Mouse (Mus musculus) CH12.LX (cell line): ENCODE measurements at regions not wholly inside any gene's neighbourhood (a gene's known extent, or its start where the extent isn't known, plus 50 kb on each side); places are given as distances from the start of the nearest gene placed in this dataset.

Source experiments
- DNase-seq: peaks from one replicate; pipeline ENCODE4 v3.0.0-alpha.2; 2013; ENCODE audit errors: extremely low read depth
- H3K27ac ChIP-seq: 2 replicates; pipeline ENCODE4 v1.5.1; 2012; ENCODE audit warnings: low read depth, mild to moderate bottlenecking, control low read depth, moderate library complexity; ENCODE audit not compliant: insufficient read depth
- H3K27me3 ChIP-seq: replicated peaks from 2 replicates; pipeline ENCODE3; 2012; ENCODE audit warnings: inconsistent platforms
- H3K36me3 ChIP-seq, 2 experiments: replicated peaks in 1 of 2; 2 replicates each; pipeline versions ENCODE3 to v1.6.1; 2012; ENCODE audit warnings: inconsistent platforms in 1 of 2, low read length in 1 of 2, mild to moderate bottlenecking in 1 of 2, mixed read lengths in 1 of 2, moderate library complexity in 1 of 2; ENCODE audit not compliant: control insufficient read depth in 1 of 2, insufficient read depth in 1 of 2
- H3K4me1 ChIP-seq, 2 experiments: 2 replicates each; pipeline ENCODE4 v1.6.1; 2012; ENCODE audit warnings: inconsistent platforms in 1 of 2, moderate library complexity in 1 of 2; ENCODE audit not compliant: insufficient read depth in 2 of 2, control insufficient read depth in 1 of 2
- H3K4me2 ChIP-seq: 2 replicates; pipeline ENCODE4 v1.6.1; 2012; ENCODE audit warnings: low read depth, mild to moderate bottlenecking, control low read depth; ENCODE audit not compliant: poor library complexity, insufficient read depth, severe bottlenecking
- H3K4me3 ChIP-seq, 3 experiments: fragments of 150-350 bp in 1 of 3; sonication (generic) in 1 of 3; replicated peaks in 1 of 3; 2 replicates each; pipeline versions ENCODE3 to v1.5.1; 2011 to 2012; ENCODE audit warnings: low read depth in 2 of 3, low read length in 2 of 3, mild to moderate bottlenecking in 2 of 3, moderate library complexity in 2 of 3, control low read depth in 1 of 3, improper control_type of control experiment in 1 of 3, inconsistent platforms in 1 of 3, mixed read lengths in 1 of 3; ENCODE audit not compliant: poor library complexity in 1 of 3
- H3K79me2 ChIP-seq: replicated peaks from 2 replicates; pipeline ENCODE4 v1.6.1; 2012; ENCODE audit warnings: mild to moderate bottlenecking, moderate library complexity; ENCODE audit not compliant: control insufficient read depth, poor library complexity, insufficient read depth, severe bottlenecking; ENCODE audit errors: extremely low read depth
- H3K9ac ChIP-seq: 2 replicates; pipeline ENCODE4 v1.6.1; 2012; ENCODE audit warnings: low read depth, mild to moderate bottlenecking, control low read depth, moderate library complexity; ENCODE audit not compliant: insufficient read depth
- H3K9me3 ChIP-seq: replicated peaks from 2 replicates; pipeline ENCODE3; 2012; ENCODE audit warnings: low read length, inconsistent platforms, mixed read lengths
- BHLHE40 ChIP-seq: IDR thresholded peaks from 2 replicates; pipeline ENCODE4 v1.6.1; 2011; ENCODE audit warnings: mild to moderate bottlenecking, low read depth, low read length, improper control_type of control experiment
- CHD1 ChIP-seq: IDR thresholded peaks from 2 replicates; pipeline ENCODE4 v1.6.1; 2012; ENCODE audit warnings: low read depth, low read length, improper control_type of control experiment, inconsistent platforms
- CHD2 ChIP-seq: IDR thresholded peaks from 2 replicates; pipeline ENCODE4 v1.6.1; 2011; ENCODE audit warnings: low read length, improper control_type of control experiment
- CTCF ChIP-seq, 2 experiments: IDR thresholded peaks in 1 of 2; conservative IDR thresholded peaks in 1 of 2; 2 replicates each; pipeline ENCODE4 v1.5.1; 2011 to 2012; ENCODE audit warnings: low read depth in 2 of 2, low read length in 2 of 2, improper control_type of control experiment in 1 of 2, inconsistent platforms in 1 of 2, mild to moderate bottlenecking in 1 of 2, moderate library complexity in 1 of 2
- E2F4 ChIP-seq: IDR thresholded peaks from 2 replicates; pipeline ENCODE4 v1.6.1; 2011; ENCODE audit warnings: low read depth, low read length, improper control_type of control experiment; ENCODE audit not compliant: insufficient replicate concordance
- EP300 ChIP-seq: IDR thresholded peaks from 2 replicates; pipeline ENCODE4 v1.6.1; 2011; ENCODE audit warnings: low read length, improper control_type of control experiment
- HCFC1 ChIP-seq: IDR thresholded peaks from 2 replicates; pipeline ENCODE4 v1.6.1; 2012; ENCODE audit warnings: low read depth, mild to moderate bottlenecking, inconsistent platforms, low read length, improper control_type of control experiment
- IRF4 ChIP-seq: IDR thresholded peaks from 2 replicates; pipeline ENCODE4 v1.6.1; 2014; ENCODE audit warnings: low read depth, mild to moderate bottlenecking, inconsistent platforms, low read length, improper control_type of control experiment
- JUN ChIP-seq: IDR thresholded peaks from 2 replicates; pipeline ENCODE4 v1.6.1; 2011; ENCODE audit warnings: low read depth, mild to moderate bottlenecking, low read length, improper control_type of control experiment, moderate library complexity; ENCODE audit not compliant: insufficient read depth
- MAFK ChIP-seq: IDR thresholded peaks from 2 replicates; pipeline ENCODE4 v1.6.1; 2011; ENCODE audit warnings: low read length, improper control_type of control experiment; ENCODE audit not compliant: insufficient replicate concordance
- MAZ ChIP-seq: IDR thresholded peaks from 2 replicates; pipeline ENCODE4 v1.6.1; 2012; ENCODE audit warnings: low read depth, mild to moderate bottlenecking, inconsistent platforms, low read length, improper control_type of control experiment, moderate library complexity
- MEF2A ChIP-seq: IDR thresholded peaks from 2 replicates; pipeline ENCODE4 v1.6.1; 2014; ENCODE audit warnings: low read depth, mild to moderate bottlenecking, inconsistent platforms, low read length, improper control_type of control experiment, borderline replicate concordance
- MXI1 ChIP-seq: IDR thresholded peaks from 2 replicates; pipeline ENCODE4 v1.6.1; 2011; ENCODE audit warnings: mild to moderate bottlenecking, low read depth, low read length, improper control_type of control experiment
- MYC ChIP-seq: IDR thresholded peaks from 2 replicates; pipeline ENCODE4 v1.6.1; 2011; ENCODE audit warnings: low read depth, mild to moderate bottlenecking, improper control_type of control experiment, low read length
- NRF1 ChIP-seq: IDR thresholded peaks from 2 replicates; pipeline ENCODE4 v1.6.1; 2014; ENCODE audit warnings: low read depth, mild to moderate bottlenecking, inconsistent platforms, low read length, improper control_type of control experiment, moderate library complexity
- POLR2A ChIP-seq: IDR thresholded peaks from 2 replicates; pipeline ENCODE4 v1.6.1; 2011; ENCODE audit warnings: low read depth, mild to moderate bottlenecking, improper control_type of control experiment, low read length
- POLR2AphosphoS2 ChIP-seq: IDR thresholded peaks from 2 replicates; pipeline ENCODE4 v1.6.1; 2011; ENCODE audit warnings: low read depth, low read length, improper control_type of control experiment
- RAD21 ChIP-seq: IDR thresholded peaks from 2 replicates; pipeline ENCODE4 v1.6.1; 2011; ENCODE audit warnings: low read depth, mild to moderate bottlenecking, low read length, improper control_type of control experiment, moderate library complexity
- RCOR1 ChIP-seq: conservative IDR thresholded peaks from 2 replicates; pipeline ENCODE4 v1.6.1; 2012; ENCODE audit warnings: low read depth, mild to moderate bottlenecking, inconsistent platforms, low read length, improper control_type of control experiment
- SMC3 ChIP-seq: IDR thresholded peaks from 2 replicates; pipeline ENCODE4 v1.6.1; 2011; ENCODE audit warnings: low read depth, low read length, improper control_type of control experiment
- TBP ChIP-seq: conservative IDR thresholded peaks from 2 replicates; pipeline ENCODE4 v1.6.1; 2011; ENCODE audit warnings: low read depth, low read length, improper control_type of control experiment
- TCF12 ChIP-seq: IDR thresholded peaks from 2 replicates; pipeline ENCODE4 v1.6.1; 2014; ENCODE audit warnings: low read depth, mild to moderate bottlenecking, inconsistent platforms, low read length, improper control_type of control experiment
- UBTF ChIP-seq: IDR thresholded peaks from 2 replicates; pipeline ENCODE4 v1.6.1; 2012; ENCODE audit warnings: low read depth, mild to moderate bottlenecking, inconsistent platforms, low read length, improper control_type of control experiment, moderate library complexity
- USF2 ChIP-seq: conservative IDR thresholded peaks from 2 replicates; pipeline ENCODE4 v1.6.1; 2011; ENCODE audit warnings: low read depth, low read length, improper control_type of control experiment
- ZC3H11A ChIP-seq: IDR thresholded peaks from 2 replicates; pipeline ENCODE4 v1.6.1; 2012; ENCODE audit warnings: low read depth, mild to moderate bottlenecking, inconsistent platforms, low read length, improper control_type of control experiment
- ZKSCAN1 ChIP-seq: IDR thresholded peaks from 2 replicates; pipeline ENCODE4 v1.6.1; 2012; ENCODE audit warnings: low read depth, inconsistent platforms, low read length, improper control_type of control experiment, borderline replicate concordance
- ZNF384 ChIP-seq: IDR thresholded peaks from 2 replicates; pipeline ENCODE4 v1.6.1; 2012; ENCODE audit warnings: low read depth, low read length, improper control_type of control experiment, inconsistent platforms
- dilution Hi-C: fragments of 300-500 bp; cut with MboI; formaldehyde crosslinking; loops from 2 replicates; pipeline ENCODE4 v1.14.3; 2020; ENCODE audit warnings: low sequenced_read_pairs; ENCODE audit not compliant: extremely low pct_unique_long_range_greater_than_20kb, extremely low pct_ligation_motif_present
- in situ Hi-C: fragments of 300-500 bp; cut with MboI; formaldehyde crosslinking; loops from 3 replicates; pipeline ENCODE4 v1.14.3; 2019; ENCODE audit warnings: low sequenced_read_pairs, low pct_ligation_motif_present, low pct_unique_long_range_greater_than_20kb, mixed read lengths

DNA sequence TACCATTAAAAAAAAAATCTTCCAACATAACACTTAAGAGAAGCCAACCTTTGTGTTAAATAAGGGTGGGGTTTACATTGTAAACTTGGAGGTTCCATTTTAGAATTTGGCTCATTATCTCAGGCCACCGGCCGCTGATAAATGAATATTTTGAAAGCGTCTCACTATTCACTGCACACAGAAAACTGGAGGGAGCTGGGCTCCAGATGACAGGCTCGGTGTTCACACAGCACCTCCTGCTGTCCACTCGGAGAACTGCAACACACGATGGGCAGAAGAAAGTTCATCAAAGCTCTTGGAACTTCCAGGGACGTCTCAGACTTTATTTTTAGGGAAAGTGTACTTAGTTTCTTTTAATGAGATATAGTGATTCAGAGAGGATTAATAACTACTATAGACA, 78.6 kb upstream of the Dnajc24 start:
- Histone ChIP-seq H3K27ac (no peak overlapping the region), H3K36me3 (no peaks in the 10 kb centered on the region), H3K4me3 (no peak overlapping the region), H3K9ac (no peak overlapping the region), H3K4me2 (no peak overlapping the region), H3K79me2 (no peaks in the 10 kb centered on the region), H3K27me3 (no peaks in the 10 kb centered on the region), H3K4me1 (peaks cover 2 to 9% of the 10 kb centered on the region in 2 experiments; a peak in 2 of 4 replicates), H3K9me3 (no peaks in the 10 kb centered on the region)
- dilution Hi-C loops (no loop called here), in situ Hi-C loops (loop anchor here (10.0 to 25.0 kb wide), 2 partner anchors 467 to 570 kb away; no protein-coding TSS in a partner anchor)
- DNase-seq = peak; percentile 77
- TF ChIP-seq MXI1 (no peak), TBP (no peak), IRF4 (no peak), HCFC1 (no peak), SMC3 (peak; percentile 90), CHD2 (no peak), MYC (0 out of 2 replicates have a peak, but pooled peaks have one; percentile 19), MEF2A (peak; percentile 22; the same call in 1 of the 2 replicates), TCF12 (0 out of 2 replicates have a peak, but pooled peaks have one; percentile 10), MAZ (no peak), ZC3H11A (peak; percentile 73), CTCF (conservative IDR thresholded peaks at IDR 0.05 in 1 of 2, IDR thresholded peaks at IDR 0.05 in 1 of 2; ENCODE audit: low read depth in 2 of 2, low read length in 2 of 2) (peak; percentile 91 to 92), RCOR1 (no peak), BHLHE40 (no peak), POLR2A (no peak), RAD21 (peak; percentile 91), EP300 (no peak)

DNA sequence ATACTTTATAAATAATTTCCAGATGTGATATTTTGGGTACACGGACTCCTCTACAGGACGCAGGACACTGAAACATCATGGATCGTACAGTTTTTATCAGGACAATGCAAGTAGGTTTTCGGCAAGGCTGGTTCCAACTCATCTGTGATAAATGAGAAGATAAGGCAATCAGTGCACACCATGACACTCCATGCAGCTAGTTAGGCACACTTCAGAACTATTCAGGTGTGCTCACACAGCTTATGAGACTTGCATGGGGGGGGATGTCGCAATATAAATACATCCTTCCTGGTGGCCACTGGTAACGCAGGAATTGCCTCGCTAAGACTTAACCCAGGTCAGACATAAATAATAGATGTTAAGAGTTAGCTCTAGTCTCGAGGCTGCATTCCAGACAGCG, 77.3 kb upstream of the Dnajc24 start:
- no peaks in the 10 kb centered on the region for H3K79me2 ChIP-seq
- no peaks in the 10 kb centered on the region for H3K9me3 ChIP-seq
- in situ Hi-C loops (loop anchor here (10.0 to 25.0 kb wide), 2 partner anchors 466 to 568 kb away; no protein-coding TSS in a partner anchor), dilution Hi-C loops (no loop called here)
- H3K4me3 ChIP-seq = no peak overlapping the region
- H3K36me3 ChIP-seq = no peaks in the 10 kb centered on the region
- H3K27me3 ChIP-seq = no peaks in the 10 kb centered on the region
- H3K9ac ChIP-seq = no peak overlapping the region
- no peak for DNase-seq
- TF ChIP-seq IRF4 (no peak), RAD21 (no peak), MAFK (no peak), MEF2A (no peak), TCF12 (no peak), JUN (no peak), TBP (no peak), E2F4 (no peak), CHD1 (no peak), POLR2A (no peak), BHLHE40 (no peak), NRF1 (no peak), ZC3H11A (no peak), POLR2AphosphoS2 (no peak), RCOR1 (no peak), ZKSCAN1 (no peak), ZNF384 (no peak), USF2 (no peak), UBTF (no peak)
- H3K27ac ChIP-seq = no peak overlapping the region
- H3K4me1 ChIP-seq = peaks cover 2 to 4% of the 10 kb centered on the region in 2 experiments; a peak in 2 of 4 replicates
- no peak overlapping the region for H3K4me2 ChIP-seq
